Mouse (Mus musculus) limb, embryonic 10.5 days (tissue): ENCODE results near the gene Gm20604. TPM values are rescaled to one million over a fixed set of nuclear protein-coding genes. Genes with fewer than 3 reads are reported as not detected.
A peak's percentile ranks its signal among the peaks of the same experiment; 100 is the strongest.

Source experiments
- DNase-seq: peaks from one replicate; pipeline ENCODE4 v3.0.0-alpha.2; 2017; ENCODE audit warnings: low spot score
- H3K27ac ChIP-seq: fragments of 300-500 bp; sonication (generic); 2 replicates; pipeline ENCODE4 v1.5.1; 2016; ENCODE audit warnings: mild to moderate bottlenecking
- H3K27me3 ChIP-seq: fragments of 300-500 bp; sonication (generic); 2 replicates; pipeline ENCODE4 v1.6.1; 2016; ENCODE audit warnings: low read depth, mild to moderate bottlenecking; ENCODE audit not compliant: poor library complexity, severe bottlenecking
- H3K36me3 ChIP-seq: fragments of 300-500 bp; sonication (generic); 2 replicates; pipeline ENCODE4 v1.6.1; 2016; ENCODE audit warnings: mild to moderate bottlenecking, moderate library complexity
- H3K4me1 ChIP-seq: fragments of 300-500 bp; sonication (generic); 2 replicates; pipeline ENCODE4 v1.6.1; 2016
- H3K4me3 ChIP-seq: fragments of 300-500 bp; sonication (generic); 2 replicates; pipeline ENCODE4 v1.5.1; 2016; ENCODE audit warnings: mild to moderate bottlenecking, moderate library complexity
- H3K9me3 ChIP-seq: fragments of 300-500 bp; sonication (generic); replicated peaks from 2 replicates; pipeline ENCODE4 v1.6.1; 2016; ENCODE audit warnings: mild to moderate bottlenecking
- WGBS: fragments of 180-500 bp; shearing (Covaris S2); methylation state at CpG from one replicate; pipeline ENCODE4 v1.1.7; 2016; 5-methylcytosine and 5-hydroxymethylcytosine counted together
- polyA plus RNA-seq: library from polyadenylated mRNA; unstranded; fragments of >200 nt; fragmentation: Nextera tagmentation; extraction: Ambion mirVana; gene quantifications from 2 replicates; pipeline ENCODE4 v1.2.1, GENCODE M21; 2016

Gm20604 gene
- polyA plus RNA-seq, 1 experiment from 2014 or later: 33.8 TPM

GRCm38 (mm10) chr12:102730798-102731619, 27.5 kb downstream of the Gm20604 start:
- no peaks in the 10 kb centered on the region for H3K9me3 ChIP-seq
- no peaks in the 10 kb centered on the region for H3K27me3 ChIP-seq
- no peaks in the 10 kb centered on the region for H3K36me3 ChIP-seq
- 41% methylated on average over 16 of the region's 16 CpGs for WGBS
- peak overlapping the region; percentile 93 for H3K27ac ChIP-seq
- H3K4me1 ChIP-seq: peaks cover 37% of the 10 kb centered on the region
- H3K4me3 ChIP-seq: peak overlapping the region; percentile 39
- no peak for DNase-seq

DNA sequence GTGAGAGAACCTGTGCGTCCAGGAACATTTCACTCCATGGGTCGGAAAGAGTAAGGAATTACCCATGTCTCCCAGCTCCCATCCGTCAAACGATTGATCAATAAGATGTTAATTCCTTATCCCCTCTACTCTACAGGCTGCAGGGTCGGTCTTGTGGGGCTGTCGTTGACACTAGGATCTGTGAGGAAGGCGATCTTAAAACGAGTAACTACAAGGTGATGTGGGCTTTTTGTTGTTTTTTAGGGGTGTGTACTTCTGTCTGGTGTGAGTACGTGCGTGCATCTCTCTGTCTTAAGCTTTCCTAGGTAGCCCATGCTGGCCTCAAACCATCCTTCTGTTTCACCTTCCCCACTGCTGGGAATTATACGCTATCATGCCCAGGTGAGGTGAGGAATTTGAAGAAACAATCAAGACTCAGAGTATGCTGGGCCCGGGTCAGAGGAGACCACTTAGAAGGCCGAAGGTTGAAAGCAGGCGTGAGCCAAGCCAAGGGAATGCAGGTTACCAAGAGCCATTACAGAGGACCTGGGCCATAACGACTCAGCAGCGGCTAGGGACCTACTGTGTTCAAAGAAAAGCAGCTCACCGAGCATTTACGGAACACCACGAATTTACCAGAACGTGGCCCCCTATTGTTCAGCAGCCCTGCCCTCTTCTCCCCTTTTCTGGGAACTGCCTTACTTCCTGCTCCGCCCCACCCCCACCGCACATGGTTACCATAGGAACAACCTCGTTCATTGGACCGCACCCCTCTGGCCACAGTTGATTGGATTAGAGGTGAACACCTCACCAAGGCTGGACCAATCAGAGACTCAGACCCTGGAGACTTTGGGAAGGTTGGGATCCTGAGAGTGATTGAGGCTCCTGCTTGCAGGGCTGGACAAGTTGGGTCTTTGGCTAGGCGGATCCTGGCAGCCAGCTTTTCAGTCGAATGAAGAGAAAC, 28.3 kb downstream of the Gm20604 start:
- 33% methylated on average over 26 of the region's 26 CpGs for WGBS
- Histone ChIP-seq H3K27ac (peak overlapping the region; percentile 93), H3K36me3 (no peaks in the 10 kb centered on the region), H3K27me3 (no peaks in the 10 kb centered on the region), H3K4me3 (peak overlapping the region; percentile 39), H3K4me1 (peaks cover 39% of the 10 kb centered on the region), H3K9me3 (no peaks in the 10 kb centered on the region)
- DNase-seq: peak; percentile 94

GRCm38 (mm10) chr12:102725761-102726175, 32.7 kb downstream of the Gm20604 start:
- H3K4me3 ChIP-seq: no peak overlapping the region
- DNase-seq: no peak
- peaks cover 26% of the 10 kb centered on the region for H3K4me1 ChIP-seq
- no peaks in the 10 kb centered on the region for H3K36me3 ChIP-seq
- H3K9me3 ChIP-seq: no peaks in the 10 kb centered on the region
- WGBS: 88% methylated on average over 7 of the region's 7 CpGs
- peak overlapping the region; percentile 50 for H3K27ac ChIP-seq
- no peaks in the 10 kb centered on the region for H3K27me3 ChIP-seq

DNA sequence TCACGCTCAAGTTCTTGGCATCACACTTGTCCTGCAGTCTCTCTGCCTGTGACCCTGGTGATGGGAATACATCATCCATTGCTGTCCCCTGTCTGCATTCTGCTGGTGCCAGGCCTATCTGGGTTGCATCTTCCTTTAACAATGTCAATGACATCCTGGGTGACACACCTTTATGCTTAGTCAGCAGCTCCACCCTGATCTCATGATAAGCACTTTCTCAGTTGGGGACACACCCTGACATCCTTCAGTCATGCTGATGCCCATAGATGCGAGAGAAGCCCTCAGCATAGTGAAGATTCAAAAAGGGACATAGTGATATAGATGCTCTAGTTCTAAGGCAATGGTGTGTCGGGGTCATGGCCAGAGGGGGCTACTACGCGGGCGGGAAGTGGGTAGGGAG, 33.3 kb downstream of the Gm20604 start:
- no peak for DNase-seq
- no peaks in the 10 kb centered on the region for H3K27me3 ChIP-seq
- peaks cover 20% of the 10 kb centered on the region for H3K4me1 ChIP-seq
- H3K27ac ChIP-seq: no peak overlapping the region
- no peak overlapping the region for H3K4me3 ChIP-seq
- 95% methylated on average over 6 of the region's 6 CpGs for WGBS
- H3K36me3 ChIP-seq: no peaks in the 10 kb centered on the region
- no peaks in the 10 kb centered on the region for H3K9me3 ChIP-seq

DNA sequence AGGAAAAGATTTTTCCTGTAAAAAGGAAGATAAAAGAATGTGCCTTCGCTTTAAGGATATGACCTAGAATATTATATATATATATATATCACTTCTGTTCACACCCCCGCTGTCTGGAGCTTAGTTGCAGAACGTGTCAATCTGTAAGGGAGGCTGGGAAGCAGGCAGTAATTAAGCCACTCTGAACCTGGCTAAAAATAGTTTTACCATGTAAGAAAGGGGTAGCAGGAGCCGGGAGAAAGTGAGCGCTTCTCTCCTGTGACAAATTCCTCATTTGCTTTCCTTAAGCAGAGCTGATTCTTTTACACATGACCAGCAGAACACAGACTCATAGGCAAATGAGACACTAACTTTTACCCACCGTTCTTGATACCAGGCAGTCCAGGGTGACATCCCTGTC, 34.6 kb downstream of the Gm20604 start:
- Histone ChIP-seq H3K27me3 (no peaks in the 10 kb centered on the region), H3K4me3 (no peak overlapping the region), H3K4me1 (peaks cover 21% of the 10 kb centered on the region), H3K9me3 (no peaks in the 10 kb centered on the region), H3K27ac (no peak overlapping the region), H3K36me3 (no peaks in the 10 kb centered on the region)
- 79% methylated on average over 6 of the region's 6 CpGs for WGBS
- no peak for DNase-seq

GRCm38 (mm10) chr12:102722966-102723365, 35.5 kb downstream of the Gm20604 start:
- DNase-seq: no peak
- Histone ChIP-seq H3K4me3 (no peak overlapping the region), H3K36me3 (no peaks in the 10 kb centered on the region), H3K27ac (no peak overlapping the region), H3K4me1 (peaks cover 21% of the 10 kb centered on the region), H3K9me3 (no peaks in the 10 kb centered on the region), H3K27me3 (no peaks in the 10 kb centered on the region)
- WGBS: 82% methylated on average over 8 of the region's 8 CpGs

DNA sequence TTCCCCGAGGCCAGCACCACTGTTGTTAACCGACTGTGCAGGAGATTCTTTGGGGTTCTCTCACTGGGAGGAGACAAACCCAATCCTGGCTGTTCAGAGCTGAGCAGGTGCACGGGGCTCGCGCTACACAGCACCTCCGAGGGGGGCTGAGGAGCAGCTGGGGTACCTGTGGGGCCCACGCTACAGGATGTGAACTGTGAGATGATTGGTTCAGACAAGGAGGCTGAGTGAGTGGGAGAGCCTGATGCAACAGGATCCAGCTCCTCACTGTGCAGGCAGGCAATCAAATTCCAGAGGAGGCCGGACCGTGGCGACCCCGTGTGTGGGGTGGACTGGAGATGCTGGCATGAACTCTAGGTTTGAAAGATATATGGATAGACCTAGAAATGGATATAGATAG, 36.0 kb downstream of the Gm20604 start:
- no peaks in the 10 kb centered on the region for H3K36me3 ChIP-seq
- H3K27ac ChIP-seq: peak overlapping the region; percentile 70
- H3K4me1 ChIP-seq: peaks cover 21% of the 10 kb centered on the region
- H3K9me3 ChIP-seq: no peaks in the 10 kb centered on the region
- no peak overlapping the region for H3K4me3 ChIP-seq
- 64% methylated on average over 11 of the region's 11 CpGs for WGBS
- no peaks in the 10 kb centered on the region for H3K27me3 ChIP-seq
- DNase-seq: no peak

DNA sequence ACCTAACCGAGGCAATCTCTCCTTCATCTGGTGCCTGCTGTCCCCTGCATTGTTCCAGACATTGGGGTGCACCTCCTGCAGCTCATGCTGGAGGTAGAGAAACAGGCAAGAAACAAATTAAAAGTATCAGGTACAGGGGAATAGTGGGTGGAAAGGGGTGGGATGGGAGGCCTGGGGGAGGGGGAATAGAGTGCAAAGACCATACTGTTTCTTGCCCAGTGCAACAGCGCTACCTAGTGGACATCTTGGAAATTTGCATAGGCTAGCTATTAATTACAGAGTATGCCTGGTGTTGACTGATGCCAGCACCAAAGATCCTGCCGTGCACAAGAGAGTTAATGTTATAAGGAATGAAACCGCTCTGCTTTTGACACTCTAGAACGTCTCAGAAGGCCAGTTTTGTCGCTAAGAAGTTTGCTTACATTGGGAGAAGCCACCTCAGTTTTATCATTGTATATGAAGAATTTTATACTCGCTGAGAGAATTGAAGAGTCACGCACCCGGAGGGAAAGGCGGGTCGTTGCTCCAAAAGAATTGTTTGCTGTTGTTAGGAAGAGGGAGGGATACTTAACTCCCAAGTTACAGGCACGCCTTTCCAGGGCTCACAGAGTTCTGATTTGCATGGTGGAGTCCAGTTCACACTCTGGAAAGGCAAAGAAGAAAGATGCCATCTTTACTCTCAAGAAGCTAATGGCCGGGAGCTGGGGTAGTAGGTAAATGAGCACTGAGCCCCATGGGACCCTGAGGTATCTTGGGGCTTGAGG, 38.7 kb downstream of the Gm20604 start:
- H3K27ac ChIP-seq: no peak overlapping the region
- H3K4me3 ChIP-seq: no peak overlapping the region
- peaks cover 17% of the 10 kb centered on the region for H3K4me1 ChIP-seq
- H3K9me3 ChIP-seq: no peaks in the 10 kb centered on the region
- H3K27me3 ChIP-seq: no peaks in the 10 kb centered on the region
- DNase-seq: peak; percentile 80
- WGBS: 35% methylated on average over 13 of the region's 13 CpGs
- H3K36me3 ChIP-seq: no peaks in the 10 kb centered on the region

GRCm38 (mm10) chr12:102714654-102715395, 43.6 kb downstream of the Gm20604 start:
- WGBS: 89% methylated on average over 10 of the region's 10 CpGs
- Histone ChIP-seq H3K4me1 (peaks cover 27% of the 10 kb centered on the region), H3K4me3 (no peak overlapping the region), H3K27ac (no peak overlapping the region), H3K9me3 (no peaks in the 10 kb centered on the region), H3K36me3 (no peaks in the 10 kb centered on the region), H3K27me3 (no peaks in the 10 kb centered on the region)
- DNase-seq: no peak

DNA sequence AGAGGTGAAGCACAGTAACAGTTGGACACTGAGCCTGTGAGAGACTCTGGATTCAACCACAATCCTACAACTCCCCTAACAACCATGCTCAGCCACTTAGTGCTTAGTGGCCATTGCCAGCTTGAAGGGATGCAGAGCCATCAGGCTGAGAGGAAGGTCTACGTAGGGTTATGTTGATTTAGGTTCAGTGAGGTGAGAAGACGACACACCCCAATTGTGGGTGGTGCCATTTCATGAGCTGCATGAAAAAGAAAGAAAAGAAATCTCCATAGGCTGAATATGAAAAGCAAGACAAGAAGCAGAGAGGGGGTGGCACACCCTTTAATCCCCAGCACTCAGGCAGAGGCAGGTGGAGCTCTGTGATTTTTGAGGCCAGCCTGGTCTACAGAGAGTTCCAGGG, 44.4 kb downstream of the Gm20604 start:
- no peak overlapping the region for H3K27ac ChIP-seq
- peaks cover 20% of the 10 kb centered on the region for H3K4me1 ChIP-seq
- H3K4me3 ChIP-seq: no peak overlapping the region
- 75% methylated on average over 2 of the region's 2 CpGs for WGBS
- no peaks in the 10 kb centered on the region for H3K27me3 ChIP-seq
- H3K9me3 ChIP-seq: no peaks in the 10 kb centered on the region
- H3K36me3 ChIP-seq: no peaks in the 10 kb centered on the region
- no peak for DNase-seq

- no peak for DNase-seq
- no peak overlapping the region for H3K4me3 ChIP-seq
- no peaks in the 10 kb centered on the region for H3K36me3 ChIP-seq
- H3K9me3 ChIP-seq: no peaks in the 10 kb centered on the region
- WGBS: 70% methylated on average over 20 of the region's 20 CpGs
- H3K27me3 ChIP-seq: no peaks in the 10 kb centered on the region
- H3K27ac ChIP-seq: no peak overlapping the region
- peaks cover 20% of the 10 kb centered on the region for H3K4me1 ChIP-seq
Measured at GRCm38 (mm10) chr12:102713153-102713865, 45.2 kb downstream of the Gm20604 start.
